Mouse (Mus musculus) spleen, postnatal 36 days (tissue): ENCODE results near the gene Fh1.

Source experiments
- DNase-seq, 2 experiments: peaks; one replicate each; pipeline ENCODE4 v3.0.0; 2022; ENCODE audit warnings: low spot score in 2 of 2, mixed read lengths in 1 of 2

The Fh1 gene

DNA sequence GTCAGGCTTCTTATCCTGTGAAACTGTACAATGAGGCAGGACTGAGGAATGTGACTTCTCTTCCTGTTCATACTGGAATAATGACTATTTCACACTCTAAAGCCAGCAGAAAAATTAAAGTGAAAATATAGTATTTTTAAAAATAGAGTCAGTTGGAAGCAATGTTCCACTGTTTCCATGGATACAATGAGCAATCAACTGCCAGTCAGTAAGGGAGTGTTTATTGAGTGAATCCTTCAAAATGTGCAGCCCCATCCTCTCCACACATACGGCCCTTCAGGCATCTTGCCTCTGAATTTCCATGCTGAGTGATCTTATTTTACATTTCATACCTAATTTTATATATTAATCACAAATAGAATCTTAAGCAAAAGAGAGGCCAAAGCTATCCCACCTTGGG, 74.8 kb downstream of the Fh1 start:
- DNase-seq, result no peak
